Mouse (Mus musculus): ENCODE data around the gene Robo1.
"Not testable (repeated sequence)": the region's sequence is repeated elsewhere in the genome, so short reads cannot be mapped to it uniquely, and the experiment has no call there.

The Robo1 gene

DNA sequence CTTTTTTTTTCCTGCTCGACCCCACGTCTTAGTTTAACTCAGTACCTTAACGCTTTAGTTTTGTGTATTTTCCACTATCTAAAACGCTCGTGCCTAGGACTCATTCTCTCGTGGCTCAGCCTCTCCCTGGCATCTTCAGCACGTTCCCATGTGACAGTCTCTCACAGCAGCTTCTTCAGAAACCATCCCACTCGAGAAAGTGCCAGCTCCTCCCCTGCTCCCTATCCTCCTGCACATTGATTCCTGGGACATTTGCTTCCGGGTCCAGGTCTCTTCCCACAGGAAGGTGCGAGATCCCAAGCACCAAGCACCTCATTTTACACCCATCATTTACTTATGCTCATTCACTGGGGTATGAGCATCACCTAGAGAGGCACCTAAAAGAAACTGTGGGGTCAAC, 150.0 kb downstream of the Robo1 start:
- DNase-seq: no peak

DNA sequence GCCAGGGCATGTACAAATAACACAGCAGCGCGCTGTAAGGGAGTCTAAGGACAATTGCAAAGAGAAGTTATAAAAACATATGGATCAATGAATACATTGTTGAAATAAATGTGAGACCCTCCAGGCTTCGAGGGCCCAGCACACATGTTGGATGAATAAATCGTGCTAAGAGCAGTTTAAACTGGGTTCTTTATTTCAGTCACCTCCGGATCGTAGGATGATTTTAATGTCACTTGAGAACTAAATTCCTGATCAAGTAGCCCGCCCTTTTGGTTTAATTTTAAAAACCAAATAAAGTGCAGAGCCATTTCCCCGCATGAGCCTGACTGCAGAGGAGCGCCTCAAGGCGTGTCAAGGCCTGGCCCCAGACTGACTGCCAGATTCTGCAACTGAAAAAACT, 150.5 kb downstream of the Robo1 start:
- DNase-seq: no peak

DNA sequence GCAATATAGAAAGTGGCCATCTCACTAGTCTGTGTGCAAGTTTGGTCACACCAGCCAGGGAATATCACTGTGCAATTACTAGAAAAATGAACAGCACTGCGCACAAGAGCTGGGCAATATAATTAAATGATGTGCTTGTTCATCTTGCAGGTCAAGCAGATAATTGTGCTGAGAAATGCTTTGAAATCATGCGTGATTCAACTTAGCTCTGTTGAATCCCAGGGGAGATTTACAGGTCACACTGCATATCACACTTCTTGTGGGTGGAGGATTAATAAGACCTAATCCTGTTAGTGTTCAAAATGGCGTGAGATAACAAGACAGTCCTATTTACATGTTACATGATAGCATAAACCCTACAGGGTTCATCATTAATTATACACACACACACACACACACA, 157.6 kb downstream of the Robo1 start:
- no peak for DNase-seq

DNA sequence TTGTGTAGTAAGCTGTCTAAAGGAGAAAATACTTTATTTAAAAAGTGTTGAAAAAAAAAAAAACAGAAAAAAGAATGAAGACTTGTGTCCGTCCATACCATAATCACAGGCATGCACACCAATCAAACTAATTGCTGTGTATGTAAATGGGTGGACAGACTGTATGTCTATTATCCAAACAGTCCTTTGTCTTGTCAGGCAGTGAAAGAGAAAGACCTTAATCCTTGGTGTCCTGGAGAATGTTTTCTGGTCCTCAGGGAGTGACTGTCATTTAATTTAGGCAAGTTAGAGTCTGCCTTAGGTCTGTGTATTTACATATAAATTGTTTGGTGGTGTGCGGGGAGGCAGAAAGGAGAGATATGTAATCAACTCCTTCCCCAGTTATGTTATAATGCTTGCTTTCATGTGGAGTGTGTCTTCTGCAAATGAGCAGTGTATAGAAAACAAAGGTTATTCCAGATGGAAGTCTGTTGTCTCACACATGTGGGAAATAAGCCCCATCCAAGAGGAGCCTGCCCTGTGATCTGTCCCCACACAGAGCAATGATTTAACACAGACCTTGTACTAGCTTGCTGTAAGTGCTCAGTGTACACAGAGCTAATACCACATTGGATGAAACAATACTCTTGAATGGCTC, 162.0 kb downstream of the Robo1 start:
- no peak for DNase-seq

DNA sequence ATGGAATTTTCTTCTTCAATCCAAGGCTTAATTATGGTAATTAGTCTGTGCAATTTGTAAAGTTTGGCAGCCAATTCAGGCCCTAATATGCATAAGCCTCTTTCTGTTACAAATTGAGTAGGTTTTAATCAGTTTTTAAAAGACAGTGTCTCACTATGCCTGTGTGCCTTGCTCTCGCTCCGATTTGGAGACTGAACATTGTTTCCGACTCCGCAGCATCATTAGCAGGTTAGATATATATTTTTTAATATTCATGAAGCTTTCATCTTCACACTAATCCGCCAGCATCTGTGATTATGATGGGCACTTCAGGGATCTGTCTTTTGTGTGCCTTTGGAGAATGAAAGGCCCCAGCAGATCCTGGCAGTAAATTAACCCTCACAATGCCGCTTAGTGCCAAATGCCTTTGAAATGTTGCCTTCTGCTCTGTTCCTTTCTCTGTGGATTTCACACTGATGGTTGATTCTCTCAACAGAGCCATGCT, 202.7 kb downstream of the Robo1 start:
- peak; percentile 17 to 29 for DNase-seq

DNA sequence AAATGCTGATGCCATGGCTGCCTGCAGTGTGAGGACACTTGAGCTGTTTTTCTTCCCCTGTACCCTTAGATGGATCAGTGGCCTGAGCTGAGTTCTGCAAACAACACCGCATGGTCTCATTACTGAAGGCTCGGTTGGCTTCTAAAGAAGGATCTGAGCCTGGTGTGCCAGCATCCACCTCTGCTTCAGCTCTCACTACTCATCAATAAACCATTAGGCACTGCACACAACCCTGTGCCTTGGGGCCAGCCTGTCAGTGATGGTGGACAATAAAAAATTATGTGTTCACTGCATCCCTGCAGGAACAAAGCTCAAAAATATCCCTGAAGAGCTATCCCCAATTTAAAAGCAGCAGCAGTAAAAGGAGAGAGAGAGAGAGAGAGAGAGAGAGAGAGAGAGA, 223.2 kb downstream of the Robo1 start:
- DNase-seq: no peak

DNA sequence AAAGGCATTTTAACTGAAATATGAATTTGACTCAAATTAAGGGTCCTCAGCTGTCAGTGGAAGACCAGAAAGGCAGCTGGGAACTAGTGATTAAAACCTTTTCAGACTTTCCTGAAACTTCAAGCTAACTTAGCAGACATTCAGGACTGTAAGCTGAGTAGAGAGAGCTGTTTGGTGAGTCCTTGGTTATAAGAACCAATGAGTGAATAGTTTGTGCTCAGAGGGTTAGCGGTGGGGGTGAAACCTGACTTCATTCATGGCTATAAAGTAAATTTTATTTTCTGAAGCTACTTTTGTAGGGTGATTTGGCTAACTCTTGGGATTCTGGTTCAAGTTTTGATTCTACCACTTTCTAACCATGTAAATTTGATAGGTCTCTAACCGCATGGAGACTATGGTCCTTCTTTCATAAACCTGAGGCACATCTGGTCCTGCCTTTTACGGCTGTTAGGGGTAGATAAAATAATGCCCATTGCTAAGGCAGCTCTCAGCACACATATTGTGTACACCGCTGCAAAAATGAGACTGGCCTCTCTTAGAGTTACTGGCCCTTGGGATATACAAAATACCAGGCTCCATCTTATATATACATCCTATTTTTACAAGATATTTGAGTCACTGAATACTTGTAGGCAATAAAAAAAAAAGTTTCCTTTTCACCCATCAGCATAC, 225.9 kb downstream of the Robo1 start:
- DNase-seq: no peak

DNA sequence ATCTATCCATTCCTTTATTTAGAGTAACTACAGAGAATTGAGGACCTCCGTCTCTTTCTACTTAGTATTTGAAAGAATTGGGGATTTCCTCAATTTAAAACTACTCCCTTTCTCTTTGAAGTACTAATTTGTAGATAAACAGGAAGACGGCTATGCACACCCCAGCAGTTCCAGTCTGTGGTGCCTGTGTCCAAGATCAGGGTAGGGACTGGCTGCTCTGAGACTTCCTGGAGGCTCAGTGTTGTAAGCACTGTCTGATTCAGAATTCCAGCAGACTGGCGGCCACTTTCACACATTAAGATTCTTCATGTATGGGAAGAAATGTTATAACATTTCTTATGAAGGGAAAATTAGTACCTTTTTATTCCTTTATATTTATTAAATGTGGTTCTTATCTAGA, 230.1 kb downstream of the Robo1 start:
- no peak for DNase-seq

DNA sequence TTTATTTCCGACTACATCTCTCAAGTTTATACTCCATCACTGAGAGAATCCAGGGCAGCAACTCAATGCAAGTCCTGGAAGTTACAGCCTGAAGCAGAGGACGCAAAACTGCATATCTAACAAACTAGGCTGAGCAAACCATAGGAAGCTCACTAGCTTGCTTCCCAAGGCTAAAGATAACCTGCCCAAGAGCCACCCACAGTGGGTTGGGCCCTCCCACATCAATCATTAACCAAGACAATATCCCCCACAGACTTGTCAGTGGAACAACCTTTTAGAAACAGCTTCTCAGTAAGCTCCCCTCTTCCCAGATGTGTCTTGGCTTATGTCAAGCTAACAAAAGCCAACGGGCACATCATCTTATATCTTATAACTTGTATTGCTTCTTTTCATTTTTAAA, 235.8 kb downstream of the Robo1 start:
- DNase-seq: no peak

DNA sequence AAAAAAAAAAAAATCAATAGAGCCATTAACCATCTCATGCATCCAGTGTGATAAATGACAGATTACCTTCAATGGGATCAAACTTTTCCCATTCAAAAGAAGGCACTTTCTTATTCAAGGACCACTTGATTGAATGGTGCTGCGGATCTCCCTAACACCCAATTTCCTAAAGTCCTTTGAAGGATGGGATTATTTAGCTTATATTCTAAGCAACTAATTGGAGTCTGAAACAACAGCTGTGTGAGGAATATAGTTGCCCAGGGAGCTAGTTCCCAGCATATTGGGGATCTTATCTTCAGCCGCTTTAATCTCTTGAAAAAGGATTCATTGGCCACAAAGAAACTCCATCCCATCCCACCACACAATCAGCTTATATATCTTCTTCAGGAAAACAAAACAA, 236.8 kb downstream of the Robo1 start:
- DNase-seq: no peak

DNA sequence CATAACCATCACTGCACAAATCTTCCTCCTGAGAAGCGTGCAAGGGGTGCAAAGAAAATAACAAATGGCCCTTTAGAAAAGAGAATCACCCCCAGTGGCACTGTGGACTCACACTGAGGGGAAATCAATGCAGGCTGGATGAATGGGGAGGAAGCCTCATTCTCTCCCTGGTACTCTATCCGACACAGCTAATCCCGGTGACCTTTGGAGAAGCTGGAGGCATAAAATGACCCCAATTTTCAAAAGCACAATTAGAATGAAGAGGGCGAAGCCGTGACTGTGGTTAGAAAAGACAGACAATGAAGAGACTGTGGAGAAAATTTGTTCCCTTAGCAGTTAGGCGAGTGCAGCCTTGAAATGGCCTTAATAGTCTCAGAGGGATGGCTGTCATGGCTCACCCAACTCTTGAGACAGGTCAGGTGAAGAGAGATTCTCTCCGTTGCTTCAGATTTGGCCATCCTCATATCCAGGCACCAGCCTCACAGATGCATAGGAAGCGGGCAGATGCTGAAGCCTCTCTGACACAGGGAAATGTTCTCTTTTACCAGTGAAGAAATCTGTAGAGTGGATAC, 243.7 kb downstream of the Robo1 start:
- DNase-seq: no peak

DNA sequence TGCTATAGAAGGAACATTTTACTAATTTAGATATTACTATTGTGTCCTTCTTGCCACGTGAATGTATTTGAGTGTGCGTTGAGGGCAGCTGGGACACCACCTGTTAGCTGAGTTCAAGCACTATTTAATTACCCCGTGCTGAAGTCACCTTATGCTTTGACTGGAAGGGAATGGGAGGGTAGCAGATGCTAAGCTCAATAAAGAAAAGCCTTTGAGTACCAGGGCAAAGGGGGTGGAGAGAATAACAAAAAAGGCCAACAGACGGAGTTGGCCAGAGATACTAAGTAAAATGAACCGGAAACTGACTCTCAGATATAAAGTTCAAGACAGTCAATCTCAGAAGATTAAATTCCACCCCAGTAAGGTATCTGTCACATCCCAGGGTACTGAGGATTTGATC, 245.6 kb downstream of the Robo1 start:
- DNase-seq: no peak

DNA sequence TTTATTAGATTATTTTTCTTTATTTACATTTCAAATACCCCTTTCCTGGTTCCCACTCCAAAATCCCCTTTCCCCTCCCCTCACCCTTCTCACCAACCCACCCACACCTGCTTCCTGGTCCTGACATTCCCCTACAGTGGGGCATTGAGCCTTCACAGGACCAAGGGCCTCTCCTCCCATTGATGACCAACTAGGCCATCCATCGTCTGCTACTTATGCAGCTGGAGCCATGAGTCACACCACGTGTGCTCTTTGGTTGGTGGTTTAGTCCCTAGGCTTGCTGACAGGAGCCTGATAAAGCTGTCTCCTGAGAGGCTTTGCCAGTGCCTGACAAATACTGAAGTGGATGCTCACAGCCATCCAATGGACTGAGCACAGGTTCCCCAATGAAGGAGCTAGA, 254.0 kb downstream of the Robo1 start:
- not testable (repeated sequence) for DNase-seq

DNA sequence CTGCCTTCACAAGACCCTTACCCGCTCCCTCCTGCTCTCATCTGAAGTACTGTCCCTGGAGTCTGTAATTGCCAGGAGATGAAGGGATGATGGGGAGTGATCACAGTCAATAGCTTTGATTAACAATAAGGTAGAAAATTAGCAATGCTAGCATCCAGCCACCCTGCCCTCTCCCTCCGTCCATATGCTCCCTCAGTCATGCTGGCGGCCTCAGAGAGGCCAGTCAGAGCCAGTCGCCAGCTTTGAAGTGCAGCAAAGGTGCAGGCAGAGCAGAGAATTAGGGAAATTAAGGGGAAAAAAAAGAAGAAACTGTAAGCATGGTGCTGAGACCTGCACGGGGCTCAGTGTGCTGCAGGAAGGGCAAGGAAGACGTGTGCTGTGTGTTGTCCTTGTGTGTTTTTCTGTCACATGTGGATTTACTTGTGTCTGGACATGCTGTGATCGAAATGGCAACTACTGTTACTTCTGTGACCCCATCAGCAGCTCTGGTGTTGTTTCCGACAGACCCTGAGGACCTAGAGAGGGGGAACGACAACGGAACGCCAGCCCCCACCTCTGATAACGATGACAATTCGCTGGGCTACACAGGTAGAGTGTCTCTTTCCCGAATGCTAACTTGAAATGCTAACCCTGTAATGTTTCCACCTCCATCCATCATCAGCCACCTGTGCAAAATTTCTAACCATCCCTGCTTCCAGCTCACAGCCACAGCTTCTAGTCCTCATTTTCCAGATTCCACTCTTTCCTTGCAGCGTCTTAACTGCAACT, 255.3 kb downstream of the Robo1 start:
- no peak for DNase-seq

DNA sequence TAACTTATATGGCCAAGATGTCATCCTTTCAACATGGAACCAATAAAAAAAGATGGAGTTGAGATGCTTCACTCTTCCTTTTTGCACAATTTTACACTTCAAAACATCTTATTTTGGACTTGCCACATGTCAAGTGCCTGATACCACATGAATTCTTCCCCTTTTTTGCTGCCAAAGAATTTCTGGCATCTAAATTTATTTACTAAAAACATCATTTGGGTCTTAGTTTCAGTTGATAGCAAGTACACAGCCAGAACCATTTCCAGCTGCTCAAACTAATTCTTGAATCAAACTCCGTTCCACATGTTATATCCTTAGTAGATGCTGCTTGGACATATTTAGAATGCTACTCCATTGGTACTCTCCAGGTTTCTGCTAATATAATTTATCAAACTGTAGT, 267.1 kb downstream of the Robo1 start:
- DNase-seq: no peak

DNA sequence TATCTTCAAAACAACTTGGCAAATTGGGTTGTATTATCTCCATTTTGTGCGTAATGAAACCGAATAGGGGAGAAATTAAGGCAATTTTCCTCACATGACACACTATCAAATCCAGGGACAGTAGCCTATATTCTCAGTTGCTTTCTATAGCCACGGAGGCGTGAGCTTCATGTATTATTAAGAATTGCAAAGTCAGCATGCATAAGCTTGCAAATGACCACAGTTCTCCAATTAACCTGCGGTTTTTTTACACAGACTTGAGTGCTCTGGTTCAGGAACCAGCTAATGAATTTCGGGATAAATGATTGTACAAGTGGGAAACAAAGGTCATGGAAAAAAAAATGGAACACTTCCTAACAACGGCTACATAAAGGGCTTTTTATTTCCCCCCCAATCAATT, 268.9 kb downstream of the Robo1 start:
- no peak for DNase-seq

DNA sequence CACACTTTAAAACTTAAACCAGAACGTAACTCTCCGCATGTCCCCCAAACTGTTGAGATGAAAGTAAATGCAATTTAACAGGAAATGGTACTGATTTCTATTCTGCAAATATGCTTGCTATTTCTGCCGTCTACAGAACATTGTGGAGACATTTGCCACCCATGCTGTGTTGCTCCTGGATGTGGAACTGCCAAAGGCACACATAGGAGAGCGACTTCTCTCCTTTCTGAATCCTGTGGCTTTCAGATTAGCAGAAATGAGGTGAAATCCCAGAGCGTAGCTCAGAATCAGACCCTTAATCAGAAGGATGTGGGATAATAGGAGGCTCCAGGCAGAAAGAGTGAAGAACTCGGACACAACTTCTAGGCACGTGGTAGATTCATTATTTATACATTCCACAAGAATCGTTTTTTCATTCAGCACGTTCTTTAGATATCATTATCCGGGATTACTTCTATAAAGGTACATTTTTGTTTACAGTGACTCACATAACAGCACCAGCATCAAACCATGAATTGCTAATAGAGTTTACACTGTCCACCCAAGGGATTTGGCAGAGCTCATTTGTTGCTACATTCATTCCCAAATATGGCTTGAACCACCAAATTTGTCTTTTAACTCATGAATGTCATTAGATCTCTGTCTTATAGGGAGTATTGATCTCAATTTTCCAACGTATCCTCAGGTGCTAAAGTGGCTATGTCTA, 276.5 kb downstream of the Robo1 start:
- DNase-seq: no peak

DNA sequence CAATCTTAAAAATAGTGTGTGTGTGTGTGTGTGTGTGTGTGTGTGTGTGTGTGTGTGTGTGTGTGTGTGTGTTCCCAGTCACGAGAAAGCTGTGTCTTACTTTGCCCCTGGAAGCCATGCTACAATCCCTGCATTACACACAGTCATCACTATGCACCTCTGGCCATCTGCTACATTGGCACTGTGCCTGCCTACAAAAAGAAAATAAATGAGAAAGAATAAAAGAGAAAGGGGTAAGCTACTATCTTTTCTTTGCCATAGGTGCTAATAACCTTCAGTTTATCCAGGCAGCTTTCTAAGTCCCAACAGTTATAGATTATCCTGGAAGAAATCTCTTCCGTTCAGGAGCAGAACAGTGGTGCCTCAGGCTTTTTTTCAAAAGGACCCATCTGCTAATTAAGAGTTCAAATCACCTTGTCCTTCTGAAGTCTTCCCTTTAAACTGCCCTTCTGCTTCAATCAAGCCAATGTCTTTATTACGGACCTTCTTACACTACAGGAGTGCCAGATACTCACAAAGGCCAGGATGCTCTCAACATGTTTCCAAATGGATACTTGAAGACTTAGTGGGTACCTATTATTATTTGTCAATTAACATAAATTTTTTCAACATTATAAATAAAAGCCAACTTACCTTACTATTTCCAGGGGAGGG, 277.2 kb downstream of the Robo1 start:
- DNase-seq: peak; percentile 54 to 60

DNA sequence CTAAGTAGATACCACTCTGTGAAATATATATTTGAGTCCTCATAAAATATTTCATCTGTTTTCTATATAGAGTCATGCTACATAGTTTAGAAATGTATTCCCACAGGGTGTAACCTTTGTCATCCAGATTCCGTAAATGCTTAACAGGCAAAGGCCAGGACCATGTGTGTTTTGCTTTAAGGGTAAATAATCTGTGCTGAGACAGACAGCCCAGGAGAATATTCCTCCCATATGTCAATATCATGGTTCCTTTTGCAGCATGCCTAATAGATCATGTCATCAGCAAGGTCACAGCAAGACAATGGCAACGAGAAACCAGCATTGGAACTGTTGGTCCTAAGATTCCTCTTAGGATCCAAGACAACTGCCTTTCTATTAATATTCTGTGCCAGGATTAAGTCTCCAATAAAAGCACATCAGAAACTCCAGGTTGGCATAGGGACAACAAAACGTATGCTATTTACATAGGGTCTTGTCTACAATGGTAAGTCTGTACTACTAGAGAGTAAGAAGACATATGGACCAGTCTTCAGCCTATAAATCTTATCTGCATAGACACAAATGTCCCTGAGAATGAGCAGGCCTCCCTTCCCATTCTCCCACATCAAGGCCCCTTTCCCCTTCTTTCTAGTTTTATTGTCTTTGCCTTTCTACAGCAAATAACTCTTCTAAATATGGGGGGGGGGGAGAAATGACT, 279.4 kb downstream of the Robo1 start:
- no peak for DNase-seq

DNA sequence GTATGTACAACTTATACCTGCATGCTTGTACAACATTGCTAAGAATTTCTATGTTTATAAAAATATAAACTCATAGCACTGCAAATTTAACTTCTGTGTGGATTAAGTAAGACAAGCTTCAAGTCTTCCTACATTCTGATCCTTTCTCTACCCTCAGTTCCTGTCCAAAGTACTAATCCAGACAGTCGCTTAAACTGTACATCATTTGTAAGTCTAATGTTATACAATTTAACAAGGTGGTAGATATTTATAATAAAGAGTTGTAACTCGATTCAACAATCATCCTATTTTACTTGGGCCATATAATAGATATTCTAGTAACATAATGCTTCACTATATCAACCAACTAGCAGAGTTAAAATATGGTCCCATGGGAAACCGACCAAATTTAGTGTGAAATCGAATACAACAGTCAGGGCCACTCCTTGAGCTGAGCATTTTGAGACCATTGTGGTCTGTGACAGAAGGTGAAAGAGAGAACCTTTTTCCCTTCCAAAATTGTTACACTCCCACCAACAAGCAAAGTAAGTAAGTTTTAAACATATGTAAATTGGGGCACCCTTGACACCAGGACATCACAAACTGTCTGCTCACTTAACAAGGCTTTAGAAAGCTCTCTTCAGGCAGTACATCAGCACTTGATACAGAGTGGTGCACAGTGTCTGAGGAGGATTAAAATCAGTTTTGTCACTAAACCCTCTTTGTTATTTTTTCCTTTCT, 295.5 kb downstream of the Robo1 start:
- DNase-seq: no peak

DNA sequence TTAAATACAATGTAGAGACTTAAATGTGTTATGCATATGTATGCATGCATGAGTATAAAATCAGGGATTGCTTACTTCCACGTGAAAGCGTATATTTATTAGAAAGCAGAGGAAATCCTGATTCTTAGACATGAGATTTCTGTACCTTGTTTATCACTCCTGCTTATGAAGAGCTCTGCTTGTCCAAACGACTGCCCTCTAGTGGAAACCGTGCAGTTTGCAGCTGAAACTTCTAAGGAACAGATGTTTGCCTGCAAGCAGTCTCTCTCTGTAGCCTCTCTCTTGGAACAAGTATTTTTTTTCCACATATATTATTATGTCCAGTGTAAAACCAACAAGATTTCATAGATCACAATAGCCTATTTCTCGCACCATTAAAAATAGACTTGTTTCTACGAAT, 297.0 kb downstream of the Robo1 start:
- DNase-seq: peak; percentile 82 to 87
